Mouse (Mus musculus) heart, postnatal 10 days (tissue): ENCODE data around the gene Gtf2ird1. TPM values are rescaled to one million over a fixed set of nuclear protein-coding genes. Genes with fewer than 3 reads are reported as not detected.
"Not testable (repeated sequence)": the region's sequence is repeated elsewhere in the genome, so short reads cannot be mapped to it uniquely, and the experiment has no call there.

ENCODE experiments used
- DNase-seq, 2 experiments: peaks; one replicate each; pipeline ENCODE4 v3.0.0; 2021
- intact Hi-C: fragments of 180-260 bp; cut with DNase I; formaldehyde crosslinking; loops from one replicate; pipeline ENCODE4 v1.15.1; 2025
- total RNA-seq, 2 experiments: library from RNA; stranded (reverse); gene quantifications; 2 replicates each; pipeline ENCODE4 v1.2.3; 2021

Gtf2ird1 gene
- total RNA-seq, 2 experiments from 2014 or later: 43.3 to 45.5 TPM

- DNase-seq, intact Hi-C loops: not testable (repeated sequence)
Measured at GRCm38 (mm10) chr5:134478886-134479285, 22.4 kb upstream of the Gtf2ird1 start.

- DNase-seq, intact Hi-C loops: not testable (repeated sequence)
Measured at GRCm38 (mm10) chr5:134475686-134476085, 19.2 kb upstream of the Gtf2ird1 start.

- DNase-seq: no peak
Measured at GRCm38 (mm10) chr5:134475006-134475605, 18.6 kb upstream of the Gtf2ird1 start.

GRCm38 (mm10) chr5:134473902-134474301, 17.4 kb upstream of the Gtf2ird1 start:
- DNase-seq: no peak
- intact Hi-C loops: no loop called here

More at GRCm38 (mm10) chr5:134475006-134475605, 18.6 kb upstream of the Gtf2ird1 start:
- intact Hi-C loops: no loop called here

GRCm38 (mm10) chr5:134470538-134471169, 14.1 kb upstream of the Gtf2ird1 start:
- intact Hi-C loops: no loop called here
- no peak for DNase-seq

DNA sequence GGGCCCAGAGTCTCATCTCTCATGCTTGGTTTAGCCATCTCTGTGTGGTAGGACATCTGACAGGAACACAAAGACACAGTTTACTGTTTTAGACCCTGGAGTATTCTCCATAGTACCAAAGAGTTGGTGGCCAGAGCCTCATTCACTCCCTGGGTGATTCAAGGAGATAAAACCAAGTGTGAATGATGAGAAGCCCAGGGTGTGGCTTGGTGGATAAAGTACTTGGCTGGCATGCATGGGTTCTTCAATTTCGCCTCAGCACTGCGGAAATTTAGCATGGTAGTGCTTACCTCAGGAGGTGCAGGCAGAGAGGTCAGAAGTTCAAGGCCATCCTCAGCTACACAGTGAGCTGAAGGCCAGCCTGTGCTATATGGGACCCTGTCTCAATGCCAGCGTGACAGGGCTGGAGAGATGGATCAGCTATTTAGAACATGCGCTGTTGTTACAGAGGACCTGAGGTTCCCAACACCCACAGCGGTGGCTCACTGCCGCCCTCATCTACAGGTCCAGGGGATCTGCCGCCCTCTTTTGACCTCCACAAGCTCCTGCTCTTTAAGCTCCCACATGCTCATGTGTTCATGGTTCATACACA, 13.1 kb upstream of the Gtf2ird1 start:
- no peak for DNase-seq
- intact Hi-C loops: no loop called here

GRCm38 (mm10) chr5:134468158-134468765, 11.7 kb upstream of the Gtf2ird1 start:
- intact Hi-C loops: no loop called here
- DNase-seq: no peak

GRCm38 (mm10) chr5:134467030-134467549, 10.6 kb upstream of the Gtf2ird1 start:
- intact Hi-C loops: no loop called here
- DNase-seq: no peak

- intact Hi-C loops: no loop called here
- no peak for DNase-seq
Measured at GRCm38 (mm10) chr5:134466296-134467029, 9.9 kb upstream of the Gtf2ird1 start.

DNA sequence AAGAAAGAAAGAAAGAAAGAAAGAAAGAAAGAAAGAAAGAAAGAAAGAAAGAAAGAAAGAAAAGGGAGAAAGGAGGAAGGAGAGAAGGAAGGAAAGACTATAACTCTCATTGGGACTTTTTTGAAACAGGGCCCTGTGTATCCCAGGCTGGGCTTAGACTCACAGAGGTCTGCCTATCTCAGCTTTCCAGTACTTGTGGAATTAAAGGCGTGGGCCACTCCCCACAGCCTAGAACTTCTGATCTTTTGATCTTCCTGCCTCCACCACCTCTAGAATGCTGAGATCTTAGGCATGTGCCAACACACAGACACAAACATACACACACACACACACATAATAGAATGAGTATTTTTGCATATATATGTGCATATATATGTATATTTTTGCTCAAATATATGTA, 8.7 kb upstream of the Gtf2ird1 start:
- no peak for DNase-seq
- intact Hi-C loops: no loop called here

GRCm38 (mm10) chr5:134464225-134464624, 7.7 kb upstream of the Gtf2ird1 start:
- intact Hi-C loops: no loop called here
- no peak for DNase-seq

DNA sequence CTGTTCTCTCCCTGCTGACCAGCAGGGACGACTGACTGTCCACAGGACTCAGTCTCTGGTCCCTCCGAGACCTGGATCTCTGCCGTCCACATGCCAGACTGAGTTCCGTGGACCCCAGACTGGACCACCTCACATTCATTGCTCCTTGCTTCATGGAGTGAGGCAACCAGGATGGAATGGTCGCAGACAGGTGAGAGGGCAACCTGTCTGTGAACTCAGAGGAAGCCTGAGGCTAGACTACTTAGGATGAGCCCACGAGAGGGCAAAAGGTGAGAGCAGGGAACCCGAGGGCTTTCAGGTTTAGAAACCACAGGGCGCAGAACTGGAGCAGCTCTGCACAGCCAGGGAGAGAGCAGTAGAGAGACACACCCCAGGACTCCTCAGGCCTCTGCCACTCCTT, 6.2 kb upstream of the Gtf2ird1 start:
- no peak for DNase-seq
- intact Hi-C loops: no loop called here

- intact Hi-C loops: no loop called here
- no peak for DNase-seq
Measured at GRCm38 (mm10) chr5:134462316-134462715, 5.8 kb upstream of the Gtf2ird1 start.

DNA sequence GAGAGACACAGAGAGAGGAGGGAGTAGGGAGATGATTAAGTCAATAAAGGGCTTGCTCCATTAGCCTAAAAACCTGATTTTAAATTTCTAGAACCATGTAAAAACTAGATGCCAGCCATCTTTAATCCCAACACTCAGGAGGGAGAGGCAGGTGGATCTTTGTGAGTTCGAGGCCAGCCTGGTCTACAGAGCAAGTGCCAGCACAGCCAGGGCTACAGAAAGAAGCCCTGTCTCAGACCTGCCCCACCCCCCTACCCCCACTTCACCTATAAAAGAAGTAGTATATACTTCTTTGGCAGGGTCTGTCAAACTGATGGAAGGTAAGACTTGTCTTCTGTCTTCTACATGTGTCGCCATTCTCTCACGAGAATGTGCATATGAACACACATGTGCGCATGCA, 4.0 kb upstream of the Gtf2ird1 start:
- no peak for DNase-seq
- intact Hi-C loops: no loop called here

GRCm38 (mm10) chr5:134459096-134459495, 2.6 kb upstream of the Gtf2ird1 start:
- DNase-seq: no peak
- intact Hi-C loops: no loop called here

DNA sequence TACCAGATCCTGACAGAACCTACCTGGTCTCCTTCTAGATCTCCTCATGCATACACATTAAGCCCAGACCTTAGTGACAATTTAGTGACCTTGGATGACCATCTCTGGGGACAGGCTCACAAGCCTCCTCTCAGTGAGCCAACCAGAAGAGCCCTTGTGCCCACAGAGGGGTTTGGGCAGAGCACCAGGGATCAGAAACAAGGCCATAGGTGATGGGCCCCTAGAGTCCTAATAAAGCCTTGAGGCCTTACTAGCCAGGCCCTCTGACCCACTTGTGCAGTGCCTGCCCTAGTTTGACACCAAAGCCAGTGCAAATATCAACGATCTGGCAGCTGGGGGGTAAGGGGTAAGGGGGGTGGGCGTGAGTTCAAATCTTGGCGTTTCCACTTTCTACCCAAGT, 1.9 kb upstream of the Gtf2ird1 start:
- intact Hi-C loops: no loop called here
- DNase-seq: no peak

GRCm38 (mm10) chr5:134457371-134457770, 855 bp upstream of the Gtf2ird1 start:
- intact Hi-C loops: no loop called here

DNA sequence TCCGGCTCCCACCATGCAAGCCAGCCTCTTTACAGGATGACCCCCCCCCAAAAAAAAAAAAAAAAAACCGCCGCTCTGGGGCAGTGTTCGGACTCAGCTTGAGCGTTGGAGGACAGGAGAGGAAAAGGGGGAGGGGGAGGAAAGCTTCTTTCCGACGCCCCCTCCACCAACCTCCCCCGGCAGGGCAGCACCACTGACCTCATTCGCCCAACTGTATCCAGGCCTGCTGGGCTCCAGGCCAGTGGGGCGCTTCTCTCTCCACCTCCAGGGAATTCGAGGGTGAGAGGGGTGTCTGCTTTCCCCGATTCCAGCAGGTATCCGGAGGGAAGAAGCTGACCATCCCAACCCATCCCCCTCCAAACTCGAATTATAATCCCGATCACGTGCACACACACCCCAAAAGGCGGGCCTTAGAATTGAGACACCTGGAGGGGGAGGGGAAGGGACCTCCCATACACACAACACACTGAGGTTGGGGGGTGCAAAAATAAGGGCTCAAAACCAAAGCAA, 547 bp downstream of the Gtf2ird1 start:
- intact Hi-C loops: no loop called here
- DNase-seq: peak; percentile 64 to 73

More at GRCm38 (mm10) chr5:134457371-134457770, 855 bp upstream of the Gtf2ird1 start:
- no peak for DNase-seq

DNA sequence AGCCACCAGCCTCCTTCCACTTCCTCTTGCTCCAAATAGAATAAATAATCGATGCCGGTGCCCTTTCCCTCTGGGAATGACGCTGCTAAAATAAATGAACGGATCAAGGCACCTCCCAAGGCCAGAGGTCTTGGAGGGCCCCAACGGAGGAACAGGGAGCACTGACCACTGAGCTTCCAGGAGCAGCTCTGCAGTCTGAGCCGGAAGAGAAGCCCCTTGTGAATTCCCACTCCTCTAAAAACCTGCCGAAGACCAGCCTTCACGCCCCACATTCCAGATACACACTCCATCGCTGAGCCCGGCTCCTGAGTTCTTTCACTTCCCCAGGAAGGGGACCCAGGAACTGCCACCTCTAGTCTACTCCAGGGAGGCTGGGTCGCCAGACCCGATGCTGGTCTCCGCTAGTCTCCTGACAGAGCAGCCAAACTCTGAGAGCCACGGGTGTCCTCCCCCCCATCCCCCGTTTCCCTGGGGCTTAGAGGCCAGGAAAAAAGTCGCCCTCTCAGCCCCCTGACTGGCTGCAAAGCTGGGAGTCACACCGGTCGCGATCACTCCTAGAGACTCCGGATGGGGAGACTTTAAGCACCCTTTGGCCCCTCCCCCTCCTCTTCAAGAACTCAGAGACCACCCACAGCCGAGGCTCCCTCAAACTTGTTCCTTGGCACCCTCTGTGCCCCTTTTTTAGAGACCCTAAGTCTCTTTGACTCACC, 1.2 kb downstream of the Gtf2ird1 start:
- intact Hi-C loops: no loop called here

GRCm38 (mm10) chr5:134454421-134454820, 2.1 kb downstream of the Gtf2ird1 start:
- intact Hi-C loops: no loop called here
- DNase-seq: peak; percentile 42 to 51

More for the DNA sequence above, 1.2 kb downstream of the Gtf2ird1 start:
- peak; percentile 47 to 61 for DNase-seq
